Mouse (Mus musculus) central nervous system, embryonic 11.5 days (tissue): ENCODE data around the gene Ift20. TPM values are rescaled to one million over a fixed set of nuclear protein-coding genes. Genes with fewer than 3 reads are reported as not detected.

Experiments
- polyA plus RNA-seq: library from polyadenylated mRNA; depleted of rRNA; stranded (reverse); fragments of >200 nt; gene quantifications from 2 replicates; pipeline ENCODE4 v1.2.3, GENCODE M21; 2012; rRNA removed

Ift20 gene
- 69.3 and 94.2 TPM in 2 replicates for polyA plus RNA-seq

DNA sequence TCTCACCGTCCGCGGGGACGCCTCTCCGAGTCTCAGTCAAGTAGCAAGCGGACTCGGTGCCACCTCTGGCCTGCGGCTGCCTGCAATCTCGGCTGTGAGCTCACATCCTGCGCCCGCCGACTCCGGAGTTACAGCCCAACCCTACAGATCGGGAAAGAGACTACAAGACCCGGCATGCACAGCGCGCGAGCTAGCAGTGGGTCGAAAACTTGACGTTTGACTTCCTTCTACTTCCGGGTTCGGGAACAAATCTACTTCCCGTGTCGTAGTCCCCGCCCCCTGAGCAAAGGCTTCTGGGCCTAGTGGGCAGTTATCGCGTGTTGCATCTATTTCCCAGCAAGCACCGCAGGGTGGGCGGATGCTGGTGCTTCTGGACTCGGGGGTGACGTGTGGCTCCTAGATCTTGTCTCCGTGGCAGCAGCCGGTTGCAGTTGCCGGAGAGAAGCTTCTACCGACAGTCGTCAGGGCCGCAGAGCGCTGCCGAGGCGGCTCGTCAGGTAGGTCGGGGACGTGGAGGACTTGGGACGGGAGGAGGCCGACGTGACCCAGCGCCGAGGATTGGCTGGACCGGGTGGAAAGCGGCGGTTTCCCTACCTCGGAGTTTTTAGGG is at the start of gene Ift20, which contains the start of gene Tnfaip1:
Gene Ift20 (plus strand): TSS at position 282 of the 610 bp plus-strand sequence.
Gene Tnfaip1 (minus strand): TSS at position 253 of the 610 bp plus-strand sequence.

GRCm38 (mm10) chr11:78497544-78498522 is 38.3 kb upstream of the Ift20 start, which contains the start of gene Sarm1:
Gene Sarm1, minus strand, starts transcription at chr11:78497754.

GRCm38 (mm10) chr11:78499004-78499403 is 37.2 kb upstream of the Ift20 start, which contains the start of gene Vtn:
Gene Vtn, plus strand, starts transcription at chr11:78499091.

GRCm38 (mm10) chr11:78502909-78503650 is 33.1 kb upstream of the Ift20 start, which contains the start of gene Sebox:
Gene Sebox, plus strand, starts transcription at chr11:78503447.

GRCm38 (mm10) chr11:78512025-78512957 is 23.9 kb upstream of the Ift20 start, which contains the start of the genes Tmem199 and Poldip2:
Gene Tmem199, minus strand, starts transcription at chr11:78512172.
Gene Poldip2, plus strand, starts transcription at chr11:78512193.

GRCm38 (mm10) chr11:78550168-78551058 is 14.3 kb downstream of the Ift20 start, which contains the start of gene Tmem97:
Gene Tmem97, minus strand, starts transcription at chr11:78550777.

Other genes with a start within 250 kb of the Ift20 start
- 0.68 and 0.82 TPM in 2 replicates for gene BC030499, start 245.5 kb upstream of the Ift20 start, polyA plus RNA-seq
- gene Spag5, start 234.8 kb upstream of the Ift20 start, polyA plus RNA-seq = 91.4 and 95.4 TPM in 2 replicates
- 3.7 and 5.3 TPM in 2 replicates for gene Aldoc, start 213.4 kb upstream of the Ift20 start, polyA plus RNA-seq
- gene Pigs, start 207.9 kb upstream of the Ift20 start, polyA plus RNA-seq = 37.7 and 53.2 TPM in 2 replicates
- 91.0 and 110 TPM in 2 replicates for gene Unc119, start 192.9 kb upstream of the Ift20 start, polyA plus RNA-seq
- gene Foxn1, start 149.8 kb upstream of the Ift20 start, polyA plus RNA-seq = 0.07 TPM in 1 of 2 replicates, not detected in the other
- 0.04 TPM in 1 of 2 replicates, not detected in the other for gene Slc13a2, start 114.1 kb upstream of the Ift20 start, polyA plus RNA-seq
- 7.5 and 11.2 TPM in 2 replicates for gene Slc46a1, start 70.7 kb upstream of the Ift20 start, polyA plus RNA-seq
- 10.7 and 11.2 TPM in 2 replicates for gene Sarm1, start 38.6 kb upstream of the Ift20 start, polyA plus RNA-seq
- gene Vtn, start 37.3 kb upstream of the Ift20 start, polyA plus RNA-seq = 49.4 and 66.4 TPM in 2 replicates
- 0.10 and 0.11 TPM in 2 replicates for gene Sebox, start 32.9 kb upstream of the Ift20 start, polyA plus RNA-seq
- gene Tmem199, start 24.2 kb upstream of the Ift20 start, polyA plus RNA-seq = 54.8 and 64.1 TPM in 2 replicates
- gene Poldip2, start 24.2 kb upstream of the Ift20 start, polyA plus RNA-seq = 82.8 and 83.1 TPM in 2 replicates
- gene Tnfaip1, start within 50 bp of the Ift20 start, polyA plus RNA-seq = 39.3 and 54.4 TPM in 2 replicates
- gene Tmem97, start 14.4 kb downstream of the Ift20 start, polyA plus RNA-seq = 21.7 and 31.9 TPM in 2 replicates
- 24.7 and 28.8 TPM in 2 replicates for gene Nlk, start 161.0 kb downstream of the Ift20 start, polyA plus RNA-seq
- 23.3 and 39.6 TPM in 2 replicates for gene Ccnq, start 215.4 kb downstream of the Ift20 start, polyA plus RNA-seq